Mouse (Mus musculus) hindbrain, embryonic 16.5 days (tissue): Measurements from ENCODE around the gene Xrcc3. TPM values are rescaled to one million over a fixed set of nuclear protein-coding genes. Genes with fewer than 3 reads are reported as not detected.

ENCODE experiments used
- ATAC-seq: fragments of 200-750 bp; cut with Nextera tagmentation; 2 replicates; pipeline ENCODE4 v1.8.0; 2017; ENCODE audit warnings: moderate TSS enrichment, moderate library complexity
- H3K27ac ChIP-seq: fragments of 300-500 bp; sonication (generic); 2 replicates; pipeline ENCODE4 v1.5.1; 2014; ENCODE audit warnings: low read depth, mild to moderate bottlenecking, control low read depth, low read length, moderate library complexity
- H3K27me3 ChIP-seq: fragments of 300-500 bp; sonication (generic); replicated peaks from 2 replicates; pipeline ENCODE4 v1.6.1; 2014; ENCODE audit warnings: low read length; ENCODE audit not compliant: control insufficient read depth, insufficient read depth
- H3K36me3 ChIP-seq: fragments of 300-500 bp; sonication (generic); 2 replicates; pipeline ENCODE4 v1.6.1; 2014; ENCODE audit warnings: mild to moderate bottlenecking, low read length, moderate library complexity, mixed read lengths; ENCODE audit not compliant: control insufficient read depth, insufficient read depth
- H3K4me1 ChIP-seq: fragments of 300-500 bp; sonication (generic); 2 replicates; pipeline ENCODE4 v1.6.1; 2014; ENCODE audit warnings: low read depth, low read length; ENCODE audit not compliant: control insufficient read depth, insufficient read depth
- H3K4me2 ChIP-seq: fragments of 300-500 bp; sonication (generic); 2 replicates; pipeline ENCODE4 v1.6.1; 2014; ENCODE audit warnings: mild to moderate bottlenecking, low read length, control low read depth, moderate library complexity
- H3K4me3 ChIP-seq: fragments of 300-500 bp; sonication (generic); 2 replicates; pipeline ENCODE4 v1.5.1; 2014; ENCODE audit warnings: mild to moderate bottlenecking, low read length, control low read depth, moderate library complexity
- H3K9ac ChIP-seq: fragments of 300-500 bp; sonication (generic); 2 replicates; pipeline ENCODE4 v1.6.1; 2014; ENCODE audit warnings: low read depth, mild to moderate bottlenecking, control low read depth, low read length, moderate library complexity
- H3K9me3 ChIP-seq: fragments of 300-500 bp; sonication (generic); 2 replicates; pipeline ENCODE4 v1.6.1; 2014; ENCODE audit warnings: mild to moderate bottlenecking, low read length, moderate library complexity; ENCODE audit not compliant: control insufficient read depth
- WGBS: fragments of 180-500 bp; shearing (Covaris S2); extraction: QIAGEN DNeasy Blood & Tissue Kit; methylation state at CpG from one replicate; pipeline ENCODE4 v1.1.7; 2014; 5-methylcytosine and 5-hydroxymethylcytosine counted together
- polyA plus RNA-seq: library from polyadenylated mRNA; unstranded; fragments of >200 nt; fragmentation: Nextera tagmentation; extraction: Ambion mirVana; gene quantifications from 2 replicates; pipeline ENCODE4 v1.2.1, GENCODE M21; 2015

The Xrcc3 gene
- polyA plus RNA-seq = 3.3 and 4.2 TPM in 2 replicates

- H3K27me3 ChIP-seq = no peaks in the 10 kb centered on the region
- no peaks in the 10 kb centered on the region for H3K9me3 ChIP-seq
- no peaks in the 10 kb centered on the region for H3K36me3 ChIP-seq
- H3K4me3 ChIP-seq = peak within 1 kb of the TSS; percentile 77
- peak within 1 kb of the TSS; percentile 82 for H3K27ac ChIP-seq
- H3K9ac ChIP-seq = peak within 1 kb of the TSS; percentile 77
- WGBS = under 1% methylated on average over 82 of the region's 87 CpGs
- ATAC-seq = peak; percentile 99
- H3K4me1 ChIP-seq = peaks cover 26% of the 10 kb centered on the region
- peak within 1 kb of the TSS; percentile 93 for H3K4me2 ChIP-seq
Observed at GRCm38 (mm10) chr12:111813766-111814617, at the start of gene Xrcc3, which contains the start of gene Zfyve21. Xrcc3 (minus strand) TSS chr12:111813873. Zfyve21 (plus strand) TSS chr12:111814170.

- 91% methylated on average over 2 of the region's 2 CpGs for WGBS
- H3K4me3 ChIP-seq = no peak overlapping the region
- no peaks in the 10 kb centered on the region for H3K27me3 ChIP-seq
- H3K9ac ChIP-seq = no peak overlapping the region
- H3K27ac ChIP-seq = no peak overlapping the region
- no peak for ATAC-seq
- no peaks in the 10 kb centered on the region for H3K36me3 ChIP-seq
- no peaks in the 10 kb centered on the region for H3K4me1 ChIP-seq
- H3K9me3 ChIP-seq = no peaks in the 10 kb centered on the region
- H3K4me2 ChIP-seq = no peak overlapping the region
Observed at GRCm38 (mm10) chr12:111855448-111855847, 41.8 kb upstream of the Xrcc3 start.

GRCm38 (mm10) chr12:111853546-111853945 is 39.9 kb upstream of the Xrcc3 start:
- Histone ChIP-seq H3K4me2 (no peak overlapping the region), H3K4me1 (no peaks in the 10 kb centered on the region), H3K36me3 (no peaks in the 10 kb centered on the region), H3K27ac (no peak overlapping the region), H3K27me3 (no peaks in the 10 kb centered on the region), H3K9ac (no peak overlapping the region), H3K9me3 (no peaks in the 10 kb centered on the region), H3K4me3 (no peak overlapping the region)
- no peak for ATAC-seq
- 68% methylated on average over 4 of the region's 4 CpGs for WGBS

- no peak overlapping the region for H3K9ac ChIP-seq
- WGBS = 68% methylated on average over 10 of the region's 10 CpGs
- H3K27me3 ChIP-seq = no peaks in the 10 kb centered on the region
- H3K4me3 ChIP-seq = no peak overlapping the region
- H3K4me2 ChIP-seq = no peak overlapping the region
- ATAC-seq = no peak
- H3K36me3 ChIP-seq = no peaks in the 10 kb centered on the region
- H3K9me3 ChIP-seq = no peaks in the 10 kb centered on the region
- H3K4me1 ChIP-seq = no peaks in the 10 kb centered on the region
- no peak overlapping the region for H3K27ac ChIP-seq
Observed at GRCm38 (mm10) chr12:111853011-111853436, 39.4 kb upstream of the Xrcc3 start.

- no peak for ATAC-seq
- WGBS = 71% methylated on average over 5 of the region's 5 CpGs
- no peaks in the 10 kb centered on the region for H3K27me3 ChIP-seq
- no peak overlapping the region for H3K4me3 ChIP-seq
- H3K4me1 ChIP-seq = no peaks in the 10 kb centered on the region
- no peaks in the 10 kb centered on the region for H3K9me3 ChIP-seq
- H3K4me2 ChIP-seq = no peak overlapping the region
- H3K27ac ChIP-seq = no peak overlapping the region
- H3K9ac ChIP-seq = no peak overlapping the region
- no peaks in the 10 kb centered on the region for H3K36me3 ChIP-seq
Observed at GRCm38 (mm10) chr12:111851745-111852144, 38.1 kb upstream of the Xrcc3 start.

GRCm38 (mm10) chr12:111851235-111851634 is 37.6 kb upstream of the Xrcc3 start:
- WGBS = 53% methylated on average over 2 of the region's 2 CpGs

GRCm38 (mm10) chr12:111848300-111848798 is 34.7 kb upstream of the Xrcc3 start:
- H3K9ac ChIP-seq = no peak overlapping the region
- WGBS = 72% methylated on average over 9 of the region's 9 CpGs

More at GRCm38 (mm10) chr12:111851235-111851634, 37.6 kb upstream of the Xrcc3 start:
- Histone ChIP-seq H3K9ac (no peak overlapping the region), H3K9me3 (no peaks in the 10 kb centered on the region), H3K4me3 (no peak overlapping the region), H3K36me3 (no peaks in the 10 kb centered on the region), H3K4me2 (no peak overlapping the region), H3K4me1 (no peaks in the 10 kb centered on the region), H3K27me3 (no peaks in the 10 kb centered on the region), H3K27ac (no peak overlapping the region)
- ATAC-seq = no peak

GRCm38 (mm10) chr12:111846815-111847214 is 33.1 kb upstream of the Xrcc3 start:
- Histone ChIP-seq H3K27me3 (no peaks in the 10 kb centered on the region), H3K4me3 (no peak overlapping the region), H3K9me3 (no peaks in the 10 kb centered on the region), H3K4me2 (no peak overlapping the region), H3K36me3 (peaks cover 2% of the 10 kb centered on the region; the same call in 1 of the 2 replicates), H3K9ac (no peak overlapping the region), H3K27ac (no peak overlapping the region), H3K4me1 (no peaks in the 10 kb centered on the region)
- WGBS = 85% methylated on average over 10 of the region's 10 CpGs
- ATAC-seq = no peak; the same call in 1 of the 2 replicates

More at GRCm38 (mm10) chr12:111848300-111848798, 34.7 kb upstream of the Xrcc3 start:
- Histone ChIP-seq H3K4me3 (no peak overlapping the region), H3K4me1 (no peaks in the 10 kb centered on the region), H3K27me3 (no peaks in the 10 kb centered on the region), H3K27ac (no peak overlapping the region), H3K4me2 (no peak overlapping the region), H3K36me3 (no peaks in the 10 kb centered on the region), H3K9me3 (no peaks in the 10 kb centered on the region)
- ATAC-seq = no peak

GRCm38 (mm10) chr12:111845953-111846352 is 32.3 kb upstream of the Xrcc3 start:
- Histone ChIP-seq H3K4me3 (no peak overlapping the region), H3K27ac (no peak overlapping the region), H3K36me3 (peaks cover 2% of the 10 kb centered on the region; the same call in 1 of the 2 replicates), H3K9me3 (no peaks in the 10 kb centered on the region), H3K27me3 (no peaks in the 10 kb centered on the region), H3K9ac (no peak overlapping the region), H3K4me2 (no peak overlapping the region), H3K4me1 (no peaks in the 10 kb centered on the region)
- 91% methylated on average over 4 of the region's 4 CpGs for WGBS
- no peak for ATAC-seq
